In the genomic region with DNA sequence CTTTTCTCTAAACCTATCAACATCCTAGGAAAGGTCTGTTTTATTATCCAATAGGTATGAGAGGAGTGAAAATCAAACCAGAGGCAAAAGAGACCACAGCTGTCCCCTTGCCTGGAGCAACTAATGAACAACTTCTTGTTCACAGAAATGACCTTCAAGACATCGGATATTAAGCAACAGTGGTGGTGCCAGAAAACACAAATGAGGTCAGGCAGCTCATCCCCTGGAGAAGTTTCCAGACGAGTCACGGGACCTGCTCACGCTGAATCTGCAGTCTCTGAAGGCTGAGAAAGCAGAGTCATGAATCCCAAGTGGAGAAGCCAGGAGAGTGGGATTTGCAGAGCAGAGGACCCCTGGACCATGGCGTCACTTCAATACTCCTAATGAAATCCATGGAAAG, we compare ENCODE assay signal across 15 mouse cellular contexts.
DNase-seq lines count a peak whose midpoint lies in the region; ATAC-seq lines count a peak whose summit lies in the region.
"Had no signal": no experiment of that assay in that cellular context is flagged by ENCODE, and none has a peak within 500 bp of the region (broad histone marks: within the 10 kb centered on the region; RNA-seq: fewer than 3 reads in every experiment).

No protein-coding gene starts in this region.

- no peak overlapping the region for H3K9ac ChIP-seq in kidney, embryonic 16.5 days (replicated peaks; ENCODE audit: low read length)
- no peak overlapping the region for H3K9ac ChIP-seq in midbrain, embryonic 14.5 days (replicated peaks; ENCODE audit: low read length)
- H3K9ac ChIP-seq: liver, embryonic 13.5 days; midbrain, embryonic 15.5 days; stomach, embryonic 15.5 days had no signal

- ATAC-seq in kidney, embryonic 16.5 days (ENCODE audit: low FRiP score, low TSS enrichment), result no peak
- no peak for ATAC-seq in midbrain, embryonic 14.5 days (ENCODE audit: low FRiP score, low TSS enrichment)
- ATAC-seq: midbrain, embryonic 15.5 days had no signal

- no peaks in the 10 kb centered on the region for H3K9me3 ChIP-seq in kidney, embryonic 16.5 days (ENCODE audit: low read length)
- no peaks in the 10 kb centered on the region for H3K9me3 ChIP-seq in midbrain, embryonic 14.5 days (ENCODE audit: control insufficient read depth, low read length)
- H3K9me3 ChIP-seq: embryonic facial prominence, embryonic 10.5 days; hindbrain, embryonic 10.5 days; limb, embryonic 10.5 days; liver, embryonic 13.5 days; midbrain, embryonic 15.5 days; stomach, embryonic 15.5 days had no signal

- no peaks in the 10 kb centered on the region for H3K27me3 ChIP-seq in kidney, embryonic 16.5 days (ENCODE audit: insufficient read depth, low read length)
- peaks cover 9% of the 10 kb centered on the region; the same call in 1 of the 2 replicates for H3K27me3 ChIP-seq in midbrain, embryonic 14.5 days (ENCODE audit: control insufficient read depth, insufficient read depth, low read length)
- H3K27me3 ChIP-seq: liver, embryonic 13.5 days; stomach, embryonic 15.5 days had no signal

- no peak overlapping the region for H3K4me2 ChIP-seq in kidney, embryonic 16.5 days (replicated peaks; ENCODE audit: low read depth, low read length)
- no peak overlapping the region for H3K4me2 ChIP-seq in midbrain, embryonic 14.5 days (ENCODE audit: low read length)
- H3K4me2 ChIP-seq: liver, embryonic 13.5 days; midbrain, embryonic 15.5 days; stomach, embryonic 15.5 days had no signal

- WGBS in kidney, embryonic 16.5 days, result 69% methylated on average over 5 of the region's 5 CpGs
- 84% methylated on average over 5 of the region's 5 CpGs for WGBS in midbrain, embryonic 14.5 days

- no peak overlapping the region for H3K4me3 ChIP-seq in kidney, embryonic 16.5 days (ENCODE audit: low read length)
- no peak overlapping the region for H3K4me3 ChIP-seq in midbrain, embryonic 14.5 days (replicated peaks; ENCODE audit: low read depth, low read length)
- H3K4me3 ChIP-seq: embryonic facial prominence, embryonic 10.5 days; hindbrain, embryonic 10.5 days; layer of hippocampus, adult 2 months; limb, embryonic 10.5 days; liver, embryonic 13.5 days; midbrain, embryonic 15.5 days; stomach, embryonic 15.5 days had no signal

- no peak overlapping the region for H3K27ac ChIP-seq in kidney, embryonic 16.5 days (ENCODE audit: low read length)
- no peak overlapping the region for H3K27ac ChIP-seq in midbrain, embryonic 14.5 days (replicated peaks; ENCODE audit: low read depth, low read length)
- H3K27ac ChIP-seq: embryonic facial prominence, embryonic 10.5 days; hindbrain, embryonic 10.5 days; layer of hippocampus, adult 2 months; limb, embryonic 10.5 days; liver, embryonic 13.5 days; midbrain, embryonic 15.5 days; stomach, embryonic 15.5 days had no signal

- H3K4me1 ChIP-seq in kidney, embryonic 16.5 days (ENCODE audit: insufficient read depth, low read length), result no peaks in the 10 kb centered on the region
- H3K4me1 ChIP-seq in midbrain, embryonic 14.5 days (ENCODE audit: control insufficient read depth, insufficient read depth, low read length), result no peaks in the 10 kb centered on the region
- H3K4me1 ChIP-seq: limb, embryonic 10.5 days; liver, embryonic 13.5 days; midbrain, embryonic 15.5 days; stomach, embryonic 15.5 days had no signal

- no peaks in the 10 kb centered on the region for H3K36me3 ChIP-seq in kidney, embryonic 16.5 days (ENCODE audit: insufficient read depth, low read length)
- H3K36me3 ChIP-seq in midbrain, embryonic 14.5 days (ENCODE audit: control insufficient read depth, insufficient read depth, low read length), result no peaks in the 10 kb centered on the region
- H3K36me3 ChIP-seq: embryonic facial prominence, embryonic 10.5 days; hindbrain, embryonic 10.5 days; limb, embryonic 10.5 days; liver, embryonic 13.5 days; midbrain, embryonic 15.5 days; stomach, embryonic 15.5 days had no signal

- peak; percentile 29 for DNase-seq in kidney, adult 11 months
- peak; percentile 37 for DNase-seq in ovary, adult 18-20 months (ENCODE audit: low spot score)
- DNase-seq in ovary, postnatal 14 days (ENCODE audit: low spot score), result no peak
- peak; percentile 44 for DNase-seq in gastrocnemius, postnatal 25 days
- peak; percentile 48 for DNase-seq in skeletal muscle tissue, adult 2 months (ENCODE audit: low read depth, low spot score)
- no peak for DNase-seq in midbrain, embryonic 14.5 days
- DNase-seq: cerebellum, postnatal 36 days; liver, embryonic 13.5 days had no signal

Comparison
In these comparisons a context has a peak if more than half of its experiments do, and no peak if none do; other contexts are left out.
1. DNase-seq: peak in kidney, adult 11 months (single experiment), ovary, adult 18-20 months (single experiment), gastrocnemius, postnatal 25 days (single experiment) and skeletal muscle tissue, adult 2 months (single experiment); none in ovary, postnatal 14 days (single experiment) and midbrain, embryonic 14.5 days (single experiment).